Mouse (Mus musculus) liver, adult 2 months (tissue): Measurements from ENCODE around the gene Sct. TPM values are rescaled to one million over a fixed set of nuclear protein-coding genes. Genes with fewer than 3 reads are reported as not detected.

Source experiments
- DNase-seq: peaks from one replicate; pipeline ENCODE4 v3.0.0-alpha.2; 2011; ENCODE audit warnings: low read depth, low spot score; ENCODE audit errors: extremely low read depth
- H3K27ac ChIP-seq: fragments of 200-500 bp; replicated peaks from 2 replicates; pipeline ENCODE4 v1.5.1; 2012; ENCODE audit warnings: low read depth, mild to moderate bottlenecking, control low read depth, inconsistent platforms, low read length; ENCODE audit not compliant: insufficient read depth
- H3K27me3 ChIP-seq: fragments of 200-500 bp; 2 replicates; pipeline ENCODE4 v1.6.1; 2012; ENCODE audit warnings: mild to moderate bottlenecking, moderate library complexity, low read length, inconsistent platforms; ENCODE audit not compliant: control insufficient read depth, insufficient read depth
- H3K36me3 ChIP-seq: fragments of 200-500 bp; 2 replicates; pipeline ENCODE4 v1.6.1; 2012; ENCODE audit warnings: low read length, inconsistent platforms; ENCODE audit not compliant: control insufficient read depth, insufficient read depth
- H3K4me1 ChIP-seq: fragments of 200-500 bp; 2 replicates; pipeline ENCODE4 v1.6.1; 2011; ENCODE audit warnings: low read length; ENCODE audit not compliant: control insufficient read depth, insufficient read depth
- H3K4me3 ChIP-seq: fragments of 200-500 bp; 2 replicates; pipeline ENCODE4 v1.5.1; 2011; ENCODE audit warnings: low read depth, mild to moderate bottlenecking, control low read depth, low read length, moderate library complexity; ENCODE audit not compliant: insufficient read depth
- H3K79me2 ChIP-seq: fragments of 200-500 bp; 2 replicates; pipeline ENCODE4 v1.6.1; 2012; ENCODE audit warnings: inconsistent platforms, mild to moderate bottlenecking, low read length, moderate library complexity; ENCODE audit not compliant: control insufficient read depth, insufficient read depth
- H3K9ac ChIP-seq: fragments of 200-500 bp; 2 replicates; pipeline ENCODE4 v1.6.1; 2012; ENCODE audit warnings: low read depth, mild to moderate bottlenecking, control low read depth, inconsistent platforms, low read length
- CTCF ChIP-seq: fragments of 200-500 bp; IDR thresholded peaks from 2 replicates; pipeline ENCODE4 v1.5.1; 2011; ENCODE audit warnings: low read depth, low read length, control low read depth
- POLR2A ChIP-seq: fragments of 200-500 bp; IDR thresholded peaks from 2 replicates; pipeline ENCODE4 v1.6.1; 2011; ENCODE audit warnings: low read length, control low read depth; ENCODE audit not compliant: insufficient read depth; ENCODE audit errors: extremely low read depth
- WGBS: fragments of 180-500 bp; shearing (Covaris S2); methylation state at CpG from one replicate; pipeline ENCODE4 v1.1.7; 2018; 5-methylcytosine and 5-hydroxymethylcytosine counted together
- polyA plus RNA-seq: library from polyadenylated mRNA; depleted of rRNA; stranded (reverse); fragments of >200 nt; gene quantifications from 2 replicates; pipeline ENCODE4 v1.2.3, GENCODE M21; 2012; rRNA removed
- total RNA-seq: library from RNA; depleted of rRNA; stranded (reverse); fragments of >200 nt; gene quantifications from 2 replicates; pipeline ENCODE4 v1.2.3, GENCODE M21; 2014; rRNA removed

Gene Sct
- total RNA-seq (not detected in 2 replicates), polyA plus RNA-seq (not detected in 2 replicates)

GRCm38 (mm10) chr7:141278766-141279590 is at the start of gene Sct:
Sct (minus strand) TSS chr7:141279133.
- Histone ChIP-seq H3K79me2 (no peaks in the 10 kb centered on the region; the same call in 1 of the 2 replicates), H3K9ac (no peak within 1 kb of the TSS), H3K27me3 (peaks cover 5% of the 10 kb centered on the region; the same call in 1 of the 2 replicates), H3K4me3 (peak within 1 kb of the TSS; percentile 20; the same call in 1 of the 2 replicates), H3K4me1 (peaks cover 5% of the 10 kb centered on the region; the same call in 1 of the 2 replicates), H3K36me3 (no peaks in the 10 kb centered on the region), H3K27ac (no peak within 1 kb of the TSS)
- DNase-seq = no peak
- peak; percentile 58 for TF ChIP-seq CTCF
- no peak for TF ChIP-seq POLR2A
- 16% methylated on average over 46 of the region's 46 CpGs for WGBS

GRCm38 (mm10) chr7:141328373-141328990 is 49.5 kb upstream of the Sct start:
- H3K9ac ChIP-seq = peak overlapping the region; percentile 81
- TF ChIP-seq POLR2A (no peak), CTCF (no peak)
- peaks cover 14% of the 10 kb centered on the region for H3K79me2 ChIP-seq
- H3K36me3 ChIP-seq = peaks cover 2% of the 10 kb centered on the region; the same call in 1 of the 2 replicates
- peaks cover 15% of the 10 kb centered on the region for H3K4me1 ChIP-seq
- no peaks in the 10 kb centered on the region for H3K27me3 ChIP-seq
- 13% methylated on average over 24 of the region's 24 CpGs for WGBS
- DNase-seq = no peak
- H3K4me3 ChIP-seq = peak overlapping the region; percentile 73
- peak overlapping the region; percentile 66 for H3K27ac ChIP-seq

DNA sequence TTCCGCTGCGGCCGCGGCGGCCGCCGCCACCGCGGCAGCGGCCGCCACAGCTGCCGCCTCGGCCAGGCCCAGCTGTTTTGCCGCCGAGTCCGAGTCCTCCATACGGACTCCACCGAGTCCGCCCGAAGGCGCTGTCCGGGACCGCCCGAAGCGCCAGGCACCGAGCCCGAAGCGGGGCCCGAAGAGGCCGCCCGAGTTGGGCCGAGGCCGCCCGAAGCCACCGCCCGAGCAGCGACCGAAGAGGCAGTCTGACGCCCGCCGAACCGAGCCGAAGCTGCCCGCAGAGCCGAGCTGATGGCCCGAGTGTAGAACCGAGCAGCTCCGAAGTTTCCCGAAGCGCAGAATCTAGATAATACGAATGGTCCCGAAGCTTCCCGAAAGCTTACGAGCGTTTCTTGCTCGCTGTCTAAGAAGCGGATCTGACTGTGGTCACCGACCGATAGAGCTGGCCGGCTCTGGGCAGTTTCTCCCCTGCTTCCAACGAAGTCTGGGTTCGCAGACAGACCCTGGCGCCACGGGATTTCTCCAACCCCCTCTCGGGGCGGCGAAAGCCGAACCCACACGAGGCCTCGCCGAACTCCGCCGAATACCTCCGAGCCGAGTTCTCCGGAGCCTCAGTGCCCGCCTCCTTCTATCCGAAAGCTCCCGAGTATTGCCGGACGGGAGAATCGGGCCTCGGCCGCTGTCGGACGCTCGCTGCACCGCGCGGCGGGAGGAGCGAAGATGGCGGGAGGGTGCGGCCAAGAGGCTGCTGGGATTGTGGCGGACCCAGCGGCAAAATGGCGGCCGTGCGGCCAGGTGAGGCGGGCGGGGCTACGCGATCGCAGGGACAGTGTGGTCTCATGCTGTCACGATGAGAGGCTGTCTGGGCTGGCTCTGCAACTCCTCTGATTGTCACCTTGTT is 48.8 kb upstream of the Sct start, which contains the start of the genes Deaf1 and Tmem80:
Gene Deaf1, minus strand, starts transcription at position 222 of the 904 bp plus-strand sequence.
Gene Tmem80, plus strand, starts transcription at position 271 of the 904 bp plus-strand sequence.
- peak; percentile 86 for DNase-seq
- Histone ChIP-seq H3K4me1 (peaks cover 15% of the 10 kb centered on the region), H3K4me3 (peak within 1 kb of the TSS; percentile 73), H3K9ac (peak within 1 kb of the TSS; percentile 89), H3K79me2 (peaks cover 14% of the 10 kb centered on the region), H3K27ac (peak within 1 kb of the TSS; percentile 96), H3K27me3 (no peaks in the 10 kb centered on the region), H3K36me3 (peaks cover 2% of the 10 kb centered on the region)
- under 1% methylated on average over 105 of the region's 105 CpGs for WGBS
- TF ChIP-seq POLR2A (peak; percentile 90), CTCF (no peak)

DNA sequence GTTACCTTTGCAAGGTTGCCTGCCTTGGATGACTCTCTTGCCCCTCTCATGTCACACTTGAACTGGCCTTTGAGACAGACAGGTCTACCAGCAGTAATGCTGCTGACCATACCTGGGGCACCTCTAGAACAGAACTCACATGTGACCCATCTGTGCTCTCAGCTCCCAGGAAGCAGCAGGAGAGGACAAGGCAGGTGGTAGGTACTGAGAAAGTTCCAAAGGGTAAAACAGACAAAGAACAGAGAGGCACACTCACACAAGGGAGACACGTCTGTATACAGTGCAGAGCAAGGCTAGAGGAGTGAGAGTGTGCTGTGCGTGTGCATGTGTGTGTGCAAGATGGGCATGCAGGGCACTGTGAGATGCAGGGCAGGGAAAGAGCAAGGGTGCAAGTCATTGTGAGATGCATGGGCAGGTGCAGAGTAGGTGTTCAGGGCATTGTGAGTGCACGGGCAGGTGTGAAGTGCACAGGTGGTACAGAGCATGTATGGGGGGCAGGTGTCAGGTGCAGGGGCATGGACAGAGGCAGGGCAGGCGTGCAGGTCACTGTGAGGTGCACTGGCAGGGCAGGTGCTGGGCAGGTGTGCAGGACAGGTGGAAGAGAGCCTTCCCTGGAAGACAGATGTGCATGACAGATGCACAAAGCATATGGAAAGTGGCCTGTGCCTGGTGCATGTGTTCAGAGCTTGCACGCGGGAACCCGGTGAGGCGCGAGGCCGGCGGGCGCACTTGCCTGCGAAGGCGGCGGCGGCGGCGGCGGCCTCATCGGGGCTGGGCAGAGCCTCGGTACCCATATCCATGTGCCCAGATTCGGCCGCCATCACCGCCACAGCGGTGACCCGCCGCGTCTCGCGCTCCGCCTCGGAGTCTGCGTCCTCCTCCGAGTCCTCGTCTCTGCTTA is 47.9 kb upstream of the Sct start:
- Histone ChIP-seq H3K9ac (peak overlapping the region; percentile 85), H3K27ac (peak overlapping the region; percentile 62; the same call in 1 of the 2 replicates), H3K4me3 (peak overlapping the region; percentile 64), H3K4me1 (peaks cover 12% of the 10 kb centered on the region), H3K27me3 (no peaks in the 10 kb centered on the region), H3K36me3 (peaks cover 2% of the 10 kb centered on the region; the same call in 1 of the 2 replicates), H3K79me2 (peaks cover 14% of the 10 kb centered on the region)
- WGBS = 7% methylated on average over 32 of the region's 35 CpGs
- TF ChIP-seq POLR2A (no peak), CTCF (no peak)
- DNase-seq = no peak
